Mouse (Mus musculus) liver, embryonic 14.5 days (tissue): ENCODE measurements around the gene Dok3.

Experiments
- CTCF ChIP-seq: IDR thresholded peaks from 2 replicates; pipeline ENCODE4 v1.5.1; 2016; ENCODE audit warnings: antibody characterized with exemption, low read depth, control low read depth
- EP300 ChIP-seq: IDR thresholded peaks from 2 replicates; pipeline ENCODE4 v1.6.1; 2016; ENCODE audit warnings: antibody characterized with exemption, low read depth

- TF ChIP-seq EP300 (no peak), CTCF (no peak)
These were observed 34.3 kb upstream of the Dok3 start for GRCm38 (mm10) chr13:55563266-55563879.
